Mouse (Mus musculus) midbrain, embryonic 10.5 days (tissue): Measurements from ENCODE around the gene Stmn1. TPM values are rescaled to one million over a fixed set of nuclear protein-coding genes. Genes with fewer than 3 reads are reported as not detected.

Experiments used
- DNase-seq: peaks from one replicate; pipeline ENCODE4 v3.0.0-alpha.2; 2017; ENCODE audit warnings: low spot score
- H3K27ac ChIP-seq: fragments of 300-500 bp; sonication (generic); replicated peaks from 2 replicates; pipeline ENCODE4 v1.5.1; 2016; ENCODE audit warnings: mild to moderate bottlenecking
- H3K27me3 ChIP-seq: fragments of 300-500 bp; sonication (generic); 2 replicates; pipeline ENCODE4 v1.6.1; 2016; ENCODE audit warnings: low read depth, mild to moderate bottlenecking; ENCODE audit not compliant: poor library complexity, severe bottlenecking
- H3K36me3 ChIP-seq: fragments of 300-500 bp; sonication (generic); 2 replicates; pipeline ENCODE4 v1.6.1; 2016; ENCODE audit warnings: mild to moderate bottlenecking, moderate library complexity
- H3K4me1 ChIP-seq: fragments of 300-500 bp; sonication (generic); 2 replicates; pipeline ENCODE4 v1.6.1; 2016
- H3K4me3 ChIP-seq: fragments of 300-500 bp; sonication (generic); 2 replicates; pipeline ENCODE4 v1.5.1; 2016; ENCODE audit warnings: mild to moderate bottlenecking, moderate library complexity
- H3K9me3 ChIP-seq: fragments of 300-500 bp; sonication (generic); replicated peaks from 2 replicates; pipeline ENCODE4 v1.6.1; 2016; ENCODE audit warnings: mild to moderate bottlenecking
- WGBS: fragments of 180-500 bp; shearing (Covaris S2); methylation state at CpG from one replicate; pipeline ENCODE4 v1.1.7; 2016; 5-methylcytosine and 5-hydroxymethylcytosine counted together
- polyA plus RNA-seq: library from polyadenylated mRNA; unstranded; fragments of >200 nt; fragmentation: Nextera tagmentation; extraction: Ambion mirVana; gene quantifications from 2 replicates; pipeline ENCODE4 v1.2.1, GENCODE M21; 2016

Gene Stmn1
- polyA plus RNA-seq, 1 experiment from 2014 or later, result 2,607 TPM

DNA sequence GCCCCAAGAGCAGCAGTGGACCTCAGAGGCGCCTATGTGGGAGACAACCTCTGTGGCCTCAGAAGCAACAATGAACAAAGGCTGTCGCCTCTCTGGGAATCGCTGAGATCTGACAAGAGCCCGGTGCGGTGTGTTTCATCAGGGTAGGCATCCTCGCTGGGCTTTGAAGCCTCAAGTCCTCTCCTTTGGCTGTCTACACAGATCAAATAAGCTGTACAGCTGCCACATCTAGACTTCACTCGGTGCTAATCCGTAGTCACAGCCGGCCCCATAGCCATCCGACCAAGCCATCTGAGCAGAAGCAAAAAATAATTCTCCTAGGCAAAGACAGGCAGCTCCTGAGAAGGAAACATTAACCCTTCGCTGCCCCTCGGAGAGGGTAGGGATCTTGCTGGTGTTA is 2.3 kb upstream of the Stmn1 start:
- DNase-seq, result peak; percentile 51
- Histone ChIP-seq H3K4me1 (peaks cover 50% of the 10 kb centered on the region), H3K27me3 (peaks cover 15% of the 10 kb centered on the region; the same call in 1 of the 2 replicates), H3K27ac (peak overlapping the region; percentile 77), H3K9me3 (no peaks in the 10 kb centered on the region), H3K4me3 (peak overlapping the region; percentile 25), H3K36me3 (peaks cover 8% of the 10 kb centered on the region)
- 36% methylated on average over 12 of the region's 12 CpGs for WGBS

DNA sequence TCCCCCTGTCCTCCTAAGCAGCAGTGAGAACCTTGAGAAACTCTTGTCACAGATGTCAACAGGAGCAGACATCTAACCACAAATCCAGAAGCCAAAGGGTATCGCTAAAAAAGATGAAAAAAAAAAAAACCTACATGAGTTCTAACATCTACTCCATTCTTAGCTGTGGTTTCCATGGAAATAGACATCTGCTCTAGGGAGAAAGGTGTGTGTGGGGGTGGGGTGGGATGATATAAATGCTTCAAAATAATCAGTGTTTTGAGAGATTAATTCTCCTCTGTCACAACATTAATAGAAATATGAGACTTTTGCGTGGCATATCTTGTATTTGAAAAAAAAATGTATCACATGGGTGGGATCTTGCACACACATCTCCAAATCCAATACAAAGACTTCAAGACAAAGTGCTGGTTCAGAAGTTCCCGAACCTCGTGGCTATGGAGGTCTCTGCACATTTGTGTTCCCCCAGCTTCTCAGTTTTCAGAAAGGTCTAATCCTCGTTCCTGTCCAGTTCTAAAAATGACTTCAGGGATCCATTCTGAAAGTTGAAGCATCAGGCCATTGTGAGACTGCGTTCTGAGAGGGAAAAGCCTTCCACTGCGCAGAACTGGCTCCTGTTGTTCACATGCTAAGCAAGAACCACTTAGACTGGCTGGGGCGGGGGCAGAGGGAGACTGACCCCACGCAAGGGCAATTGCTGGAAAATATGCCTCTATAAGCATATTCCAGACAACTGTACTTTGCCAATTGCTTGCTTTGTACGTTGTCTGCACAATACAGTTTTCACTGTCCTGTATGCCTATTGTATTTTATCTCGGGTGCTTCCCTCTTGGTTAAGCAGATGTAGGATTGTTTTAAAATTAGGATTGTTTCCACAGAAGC is 1.5 kb upstream of the Stmn1 start:
- Histone ChIP-seq H3K27ac (peak overlapping the region; percentile 100), H3K27me3 (peaks cover 15% of the 10 kb centered on the region; the same call in 1 of the 2 replicates), H3K4me3 (peak overlapping the region; percentile 96), H3K4me1 (peaks cover 52% of the 10 kb centered on the region), H3K9me3 (no peaks in the 10 kb centered on the region), H3K36me3 (peaks cover 16% of the 10 kb centered on the region)
- WGBS, result 71% methylated on average over 11 of the region's 11 CpGs
- DNase-seq, result no peak

DNA sequence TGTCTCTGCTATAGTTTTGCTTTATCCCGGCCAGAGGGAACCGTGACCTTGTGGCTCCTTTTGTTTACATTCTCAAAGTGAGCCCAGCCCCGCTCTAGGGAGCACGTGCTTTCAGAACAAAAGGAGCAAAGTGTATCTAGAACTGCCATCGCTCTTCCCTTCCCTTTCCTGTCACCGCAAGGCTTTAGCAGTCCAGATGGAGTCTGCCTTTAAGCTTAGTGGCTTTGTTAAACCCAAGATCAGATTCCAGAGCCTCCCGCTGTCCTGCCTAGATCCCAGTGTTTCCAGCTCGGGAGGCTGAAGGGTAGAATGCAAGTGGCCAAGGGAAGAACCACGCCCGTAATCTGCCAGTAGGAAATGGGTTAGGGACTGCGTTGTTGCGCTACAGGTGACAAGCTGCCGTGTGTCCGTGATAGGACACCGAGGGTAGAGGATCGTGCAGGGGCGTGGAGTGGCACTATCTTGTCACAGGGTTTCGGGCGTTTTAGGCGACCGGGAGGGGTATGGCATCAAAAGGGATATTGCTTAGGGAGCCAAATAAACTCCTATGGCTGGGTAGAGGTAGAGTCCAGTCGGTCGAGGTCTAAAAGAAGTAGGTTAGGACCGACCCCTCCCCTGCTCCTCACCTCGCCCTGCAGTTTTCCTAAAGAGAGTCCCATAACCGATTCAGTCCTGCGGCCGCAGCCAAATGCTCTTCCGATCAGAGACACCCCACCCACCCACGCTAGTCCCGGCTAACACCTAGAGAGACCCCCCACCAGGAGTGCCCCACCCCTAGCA is 495 bp upstream of the Stmn1 start:
- H3K27ac ChIP-seq, result peak overlapping the region; percentile 100
- peaks cover 52% of the 10 kb centered on the region for H3K4me1 ChIP-seq
- H3K27me3 ChIP-seq, result peaks cover 15% of the 10 kb centered on the region; the same call in 1 of the 2 replicates
- H3K9me3 ChIP-seq, result no peaks in the 10 kb centered on the region
- peak overlapping the region; percentile 96 for H3K4me3 ChIP-seq
- under 1% methylated on average over 31 of the region's 31 CpGs for WGBS
- H3K36me3 ChIP-seq, result peaks cover 26% of the 10 kb centered on the region
- DNase-seq, result peak; percentile 71

DNA sequence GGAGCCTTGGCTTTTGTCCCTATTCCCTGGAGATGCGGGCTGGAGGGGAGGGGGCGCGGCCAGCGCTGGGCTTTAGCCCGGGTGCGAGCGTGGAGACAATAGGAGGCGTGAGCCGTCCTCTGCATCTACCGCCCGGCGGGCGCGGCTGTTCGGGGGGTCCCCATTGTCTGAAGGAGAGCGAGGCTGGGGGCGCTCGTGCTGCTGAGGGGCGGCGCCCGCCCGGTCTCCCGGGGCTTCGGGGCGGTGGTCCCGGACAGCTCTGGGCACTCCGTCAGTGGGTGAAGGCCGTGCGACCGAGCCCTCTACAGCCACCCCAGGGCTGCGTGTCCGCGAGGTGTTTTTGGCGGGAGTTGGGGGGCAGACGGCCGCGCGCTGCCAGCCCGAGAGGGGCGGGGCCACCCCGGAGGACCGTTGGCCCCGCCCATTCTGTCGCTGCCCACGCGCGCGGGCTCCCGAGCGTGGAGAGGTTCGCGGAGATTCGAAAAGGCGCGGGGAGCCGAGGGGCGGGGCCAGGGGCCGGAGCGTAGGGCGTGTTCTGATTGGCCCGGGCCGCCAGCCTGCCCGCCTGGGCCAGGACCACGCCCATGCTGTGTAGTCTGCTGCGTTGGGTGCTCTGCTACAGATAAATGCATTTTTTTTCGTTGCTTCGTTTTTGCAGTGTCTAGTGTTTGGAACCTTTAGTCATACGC is 602 bp downstream of the Stmn1 start:
- H3K9me3 ChIP-seq, result no peaks in the 10 kb centered on the region
- H3K4me3 ChIP-seq, result peak overlapping the region; percentile 96
- peak overlapping the region; percentile 100 for H3K27ac ChIP-seq
- peaks cover 34% of the 10 kb centered on the region for H3K36me3 ChIP-seq
- peaks cover 15% of the 10 kb centered on the region; the same call in 1 of the 2 replicates for H3K27me3 ChIP-seq
- DNase-seq, result peak; percentile 94
- under 1% methylated on average over 67 of the region's 68 CpGs for WGBS
- H3K4me1 ChIP-seq, result peaks cover 52% of the 10 kb centered on the region

DNA sequence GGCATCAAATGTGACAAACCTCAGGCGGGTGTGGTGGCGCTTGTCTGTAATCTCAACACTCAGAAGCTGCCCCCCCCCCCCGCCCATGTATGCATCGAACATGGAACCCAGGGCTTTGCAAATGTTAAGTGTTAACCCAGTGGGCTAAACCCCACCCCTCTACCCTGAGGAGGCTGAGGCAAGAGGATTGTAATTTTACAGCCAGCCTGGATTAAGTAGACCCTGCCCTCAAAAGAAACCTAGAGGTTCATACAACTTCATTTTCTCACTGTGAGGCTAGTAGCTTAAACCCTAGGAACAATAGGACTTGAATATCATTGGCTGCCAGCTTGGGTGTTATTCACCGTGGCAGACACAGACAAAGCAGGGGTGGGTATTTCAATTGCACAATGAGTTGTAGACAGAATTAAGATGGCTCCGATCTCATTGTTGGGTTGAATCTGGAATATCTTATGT is 1.2 kb downstream of the Stmn1 start:
- H3K27me3 ChIP-seq, result peaks cover 15% of the 10 kb centered on the region; the same call in 1 of the 2 replicates
- H3K36me3 ChIP-seq, result peaks cover 40% of the 10 kb centered on the region
- H3K27ac ChIP-seq, result peak overlapping the region; percentile 100
- peak overlapping the region; percentile 96 for H3K4me3 ChIP-seq
- peaks cover 58% of the 10 kb centered on the region for H3K4me1 ChIP-seq
- no peaks in the 10 kb centered on the region for H3K9me3 ChIP-seq
- WGBS, result 14% methylated on average over 6 of the region's 6 CpGs
- peak; percentile 61 for DNase-seq

DNA sequence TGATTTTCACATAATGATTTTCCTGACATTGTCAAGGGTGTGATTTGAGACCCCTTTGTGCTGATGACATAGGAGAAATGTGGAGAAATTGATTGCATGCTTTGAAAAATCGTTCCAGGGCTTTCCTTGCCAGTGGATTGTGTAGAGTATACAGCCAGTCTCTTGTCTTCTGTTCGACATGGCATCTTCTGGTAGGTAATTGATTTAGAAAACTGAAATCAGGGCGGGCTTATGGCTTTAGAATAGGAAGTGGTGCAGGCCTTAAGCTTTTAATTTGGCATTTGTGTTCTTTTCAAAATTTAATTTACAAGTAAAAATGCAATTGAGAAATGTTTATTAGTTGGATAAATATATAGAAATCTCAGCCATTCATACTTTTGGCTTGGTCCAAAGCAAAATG is 1.9 kb downstream of the Stmn1 start:
- peak overlapping the region; percentile 100 for H3K27ac ChIP-seq
- H3K9me3 ChIP-seq, result no peaks in the 10 kb centered on the region
- WGBS, result 72% methylated on average over 3 of the region's 3 CpGs
- peak overlapping the region; percentile 96 for H3K4me3 ChIP-seq
- no peak for DNase-seq
- peaks cover 47% of the 10 kb centered on the region for H3K36me3 ChIP-seq
- H3K27me3 ChIP-seq, result peaks cover 15% of the 10 kb centered on the region; the same call in 1 of the 2 replicates
- peaks cover 54% of the 10 kb centered on the region for H3K4me1 ChIP-seq

DNA sequence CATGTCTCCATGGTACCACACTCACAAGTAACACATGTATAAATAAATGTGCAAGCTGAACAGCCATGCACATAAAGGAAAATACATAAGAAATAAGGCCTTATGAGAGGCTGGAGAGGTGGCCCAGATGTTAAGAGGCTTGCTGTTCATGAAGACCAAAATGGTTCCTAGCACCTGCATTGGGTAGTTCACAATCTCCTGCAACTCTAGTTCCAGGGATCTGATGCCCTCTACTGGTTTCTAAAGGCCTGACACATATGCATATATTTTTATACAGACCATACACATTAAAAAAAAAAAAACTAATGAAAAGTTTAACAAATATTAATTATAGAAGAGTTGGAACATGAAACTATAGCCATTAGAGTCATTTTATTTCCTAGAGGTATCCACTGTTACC is 3.3 kb downstream of the Stmn1 start:
- peak overlapping the region; percentile 96; the same call in 1 of the 2 replicates for H3K4me3 ChIP-seq
- peaks cover 62% of the 10 kb centered on the region for H3K36me3 ChIP-seq
- peaks cover 41% of the 10 kb centered on the region for H3K4me1 ChIP-seq
- H3K27me3 ChIP-seq, result 0 out of 2 replicates have a peak, but pooled peaks cover 5% of the 10 kb centered on the region
- no peak for DNase-seq
- no peak overlapping the region for H3K27ac ChIP-seq
- H3K9me3 ChIP-seq, result no peaks in the 10 kb centered on the region

DNA sequence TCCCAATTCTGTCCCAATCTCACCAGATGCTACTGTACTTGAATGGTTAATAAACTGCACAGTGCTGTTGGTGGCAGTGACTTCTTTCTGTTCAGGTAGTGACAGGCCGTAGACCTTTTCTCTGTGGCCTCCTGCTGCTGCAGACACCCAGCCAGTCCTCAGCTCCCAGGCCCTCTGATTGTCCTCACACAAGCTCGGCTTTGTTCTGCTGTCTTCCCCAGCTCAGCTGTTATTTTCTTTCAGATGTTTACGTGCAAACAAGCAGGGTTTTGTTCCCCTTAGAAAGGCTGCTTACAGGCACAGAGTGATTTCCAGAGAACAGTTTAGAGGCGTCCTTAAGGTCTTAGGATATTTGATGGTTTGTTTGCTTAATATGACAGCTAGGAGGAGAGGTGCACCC is 5.6 kb downstream of the Stmn1 start:
- peaks cover 74% of the 10 kb centered on the region for H3K36me3 ChIP-seq
- H3K27ac ChIP-seq, result no peak overlapping the region
- 79% methylated on average over 4 of the region's 4 CpGs for whole genome bisulfite sequencing

DNA sequence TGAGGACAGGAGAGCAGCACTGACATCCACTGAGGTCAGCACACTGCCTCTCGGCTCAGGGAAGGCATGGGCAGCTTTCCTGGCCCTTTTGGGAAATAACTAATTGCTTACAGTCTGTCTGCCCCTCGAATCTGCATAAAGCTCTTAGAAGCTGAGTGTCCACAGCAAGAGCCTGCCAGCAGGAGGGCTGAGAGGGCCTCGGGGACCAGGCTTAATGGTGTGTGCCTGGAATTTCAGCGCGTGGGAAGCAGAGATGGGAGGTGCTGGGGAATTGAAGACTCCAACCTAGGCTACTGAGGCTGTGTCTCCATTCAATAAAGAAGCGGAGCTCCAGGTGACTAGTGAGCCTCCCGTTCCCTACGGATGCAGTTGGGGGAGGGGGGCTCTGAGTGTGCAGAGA is 6.1 kb downstream of the Stmn1 start:
- no peak overlapping the region for H3K4me3 ChIP-seq
- no peaks in the 10 kb centered on the region for H3K27me3 ChIP-seq
- WGBS, result 75% methylated on average over 8 of the region's 8 CpGs
- DNase-seq, result no peak
- no peak overlapping the region for H3K27ac ChIP-seq
- H3K9me3 ChIP-seq, result no peaks in the 10 kb centered on the region
- H3K4me1 ChIP-seq, result peaks cover 36% of the 10 kb centered on the region
- H3K36me3 ChIP-seq, result peaks cover 74% of the 10 kb centered on the region

More for the DNA sequence above, 5.6 kb downstream of the Stmn1 start:
- H3K9me3 ChIP-seq, result no peaks in the 10 kb centered on the region
- peaks cover 34% of the 10 kb centered on the region for H3K4me1 ChIP-seq
- no peak for DNase-seq
- no peak overlapping the region for H3K4me3 ChIP-seq
- no peaks in the 10 kb centered on the region for H3K27me3 ChIP-seq

DNA sequence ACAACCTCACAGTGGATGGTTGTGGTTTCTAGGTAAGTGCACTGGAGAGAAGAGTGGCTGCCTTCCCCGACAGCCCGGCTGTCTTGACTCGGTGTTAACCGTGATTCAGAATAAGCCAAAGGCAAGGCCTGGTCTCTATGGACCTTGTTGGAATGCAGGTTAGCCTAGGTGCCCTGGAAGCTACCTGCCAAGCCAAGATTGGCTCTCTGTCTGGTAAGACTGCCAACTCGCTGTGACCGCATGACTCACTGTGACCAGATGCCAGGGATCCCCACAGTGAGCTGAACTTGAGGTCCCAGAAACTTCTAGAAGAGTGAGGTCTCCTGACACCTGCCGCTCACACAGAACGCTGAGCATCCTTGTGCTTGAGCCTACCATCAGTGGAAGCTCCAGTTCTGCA is 8.8 kb downstream of the Stmn1 start:
- peaks cover 55% of the 10 kb centered on the region for H3K36me3 ChIP-seq
- no peaks in the 10 kb centered on the region for H3K9me3 ChIP-seq
- no peak for DNase-seq
- H3K4me3 ChIP-seq, result no peak overlapping the region
- WGBS, result 94% methylated on average over 8 of the region's 8 CpGs
- H3K27me3 ChIP-seq, result no peaks in the 10 kb centered on the region; the same call in 1 of the 2 replicates
- no peak overlapping the region for H3K27ac ChIP-seq
- H3K4me1 ChIP-seq, result peaks cover 20% of the 10 kb centered on the region

DNA sequence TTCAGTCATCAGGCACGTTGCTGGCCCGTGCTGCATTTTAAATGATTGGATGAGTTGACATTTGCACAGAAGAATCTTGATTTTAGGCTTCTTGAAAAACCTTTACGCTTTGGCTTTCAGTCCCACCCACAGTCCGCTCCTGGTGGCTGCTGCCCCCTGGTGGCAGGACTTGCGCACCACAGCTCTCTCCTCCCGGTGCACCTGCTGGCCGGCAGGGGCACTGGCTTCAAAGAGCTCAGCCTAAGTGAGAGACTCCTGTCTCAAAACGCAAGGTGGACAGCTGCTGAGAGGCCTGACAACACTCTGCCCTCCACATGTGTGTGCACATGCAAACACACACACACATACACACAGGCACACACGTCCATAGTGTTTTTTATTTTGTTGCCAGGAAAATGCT is 9.9 kb downstream of the Stmn1 start:
- Histone ChIP-seq H3K27ac (no peak overlapping the region), H3K4me3 (no peak overlapping the region), H3K36me3 (peaks cover 44% of the 10 kb centered on the region), H3K27me3 (peaks cover 5% of the 10 kb centered on the region; the same call in 1 of the 2 replicates), H3K9me3 (no peaks in the 10 kb centered on the region), H3K4me1 (peaks cover 20% of the 10 kb centered on the region)
- peak; percentile 87 for DNase-seq
- WGBS, result 10% methylated on average over 9 of the region's 9 CpGs

DNA sequence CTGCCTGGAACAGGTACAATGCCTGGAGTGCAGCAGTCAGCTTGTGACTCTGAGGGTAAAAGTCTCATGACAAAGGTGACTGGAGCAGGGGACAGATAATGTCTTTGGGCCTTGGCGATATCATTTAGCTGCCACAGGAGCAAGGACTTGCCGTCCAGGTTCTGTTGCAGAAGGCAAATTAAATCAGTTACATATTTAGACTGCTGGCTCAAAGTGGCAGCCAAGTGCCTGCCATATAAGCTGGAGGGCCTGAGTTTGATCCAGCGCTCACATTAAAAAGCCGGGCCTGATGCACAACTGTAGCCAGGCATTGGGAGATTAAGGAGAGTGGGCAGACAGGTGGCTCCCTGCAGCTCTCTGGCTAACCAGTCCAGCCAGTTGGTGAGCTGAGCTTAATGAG is 11.7 kb downstream of the Stmn1 start:
- Histone ChIP-seq H3K4me1 (peaks cover 19% of the 10 kb centered on the region), H3K27me3 (peaks cover 9% of the 10 kb centered on the region; the same call in 1 of the 2 replicates), H3K36me3 (peaks cover 29% of the 10 kb centered on the region), H3K27ac (no peak overlapping the region), H3K4me3 (no peak overlapping the region), H3K9me3 (no peaks in the 10 kb centered on the region)
- DNase-seq, result no peak
- WGBS, result 90% methylated on average over 4 of the region's 4 CpGs
